Mouse (Mus musculus): ENCODE results near the gene Efcab7. TPM values are rescaled to one million over a fixed set of nuclear protein-coding genes. Genes with fewer than 3 reads are reported as not detected.
A peak's percentile ranks its signal among the peaks of the same experiment; 100 is the strongest.

The Efcab7 gene
- total RNA-seq, 2 experiments from 2014 or later = 9.4 to 11.6 TPM

GRCm38 (mm10) chr4:99941655-99942414 lies 112.8 kb downstream of the Efcab7 start:
- intact Hi-C loops (cut with DNase I) = no loop called here
- DNase-seq = peak; percentile 29

DNA sequence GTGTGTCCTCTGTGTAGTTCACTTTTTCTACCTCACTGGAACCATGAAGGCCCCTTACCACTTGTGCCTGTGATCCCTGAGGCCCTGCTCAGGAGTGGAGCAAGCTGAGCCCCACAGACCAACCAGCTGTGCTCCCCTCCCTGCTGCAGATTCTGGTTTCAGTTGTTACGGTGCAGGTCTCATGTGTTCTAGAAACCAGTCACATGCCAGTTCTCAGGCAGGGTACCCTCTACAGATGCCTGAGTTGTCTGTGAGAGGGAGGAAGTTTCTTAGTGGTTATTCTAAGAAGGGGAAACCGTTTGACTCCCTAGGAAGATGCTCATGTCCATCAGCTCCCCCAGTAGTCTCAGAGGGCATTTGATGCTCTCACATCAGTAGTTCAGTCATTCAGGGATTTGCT lies 115.6 kb downstream of the Efcab7 start:
- DNase-seq = no peak
- intact Hi-C loops (cut with DNase I) = loop anchor here (5.0 kb wide), 1 partner anchor 593 kb away; no protein-coding TSS in a partner anchor

DNA sequence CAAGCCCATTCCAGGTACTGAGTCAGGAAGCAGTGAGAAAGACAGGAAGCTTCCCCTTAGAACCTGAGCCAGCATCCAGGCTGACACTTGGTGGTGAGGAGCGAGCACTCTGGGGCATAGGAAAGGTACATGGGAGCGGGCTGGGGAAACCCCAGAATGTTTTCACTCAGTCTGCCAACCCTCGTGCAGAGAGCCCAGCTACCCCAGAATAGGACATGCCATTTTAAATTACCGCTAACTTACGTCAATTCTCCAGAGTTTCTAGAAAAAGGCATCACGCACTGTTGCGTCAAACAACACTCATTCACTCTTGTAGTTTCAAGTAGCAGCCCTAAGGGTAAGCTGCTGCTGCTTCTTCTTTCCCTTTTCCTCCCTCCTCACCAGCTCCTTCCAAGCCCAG lies 116.0 kb downstream of the Efcab7 start:
- DNase-seq = no peak
- intact Hi-C loops (cut with DNase I) = loop anchor here (5.0 kb wide), 1 partner anchor 592 kb away; no protein-coding TSS in a partner anchor

- intact Hi-C loops (cut with DNase I) = loop anchor here (5.0 kb wide), 1 partner anchor 591 kb away; no protein-coding TSS in a partner anchor
These were observed 117.5 kb downstream of the Efcab7 start for GRCm38 (mm10) chr4:99946516-99946915.

GRCm38 (mm10) chr4:99947192-99947591 lies 118.2 kb downstream of the Efcab7 start:
- intact Hi-C loops (cut with DNase I) = loop anchor here (5.0 kb wide), 1 partner anchor 590 kb away; no protein-coding TSS in a partner anchor
- DNase-seq = no peak

More at GRCm38 (mm10) chr4:99946516-99946915, 117.5 kb downstream of the Efcab7 start:
- DNase-seq = no peak

GRCm38 (mm10) chr4:99947896-99948295 lies 118.9 kb downstream of the Efcab7 start:
- no peak for DNase-seq
- intact Hi-C loops (cut with DNase I) = loop anchor here (5.0 kb wide), 1 partner anchor 589 kb away; no protein-coding TSS in a partner anchor

- DNase-seq = no peak
- intact Hi-C loops (cut with DNase I) = no loop called here
These were observed 124.9 kb downstream of the Efcab7 start for GRCm38 (mm10) chr4:99953904-99954303.

GRCm38 (mm10) chr4:99955396-99955795 lies 126.4 kb downstream of the Efcab7 start:
- DNase-seq = peak; percentile 27
- intact Hi-C loops (cut with DNase I) = no loop called here

- no peak for DNase-seq
- intact Hi-C loops (cut with DNase I) = no loop called here
These were observed 128.2 kb downstream of the Efcab7 start for GRCm38 (mm10) chr4:99957186-99957585.

GRCm38 (mm10) chr4:99958084-99958815 lies 129.3 kb downstream of the Efcab7 start:
- no peak for DNase-seq
- intact Hi-C loops (cut with DNase I) = no loop called here

DNA sequence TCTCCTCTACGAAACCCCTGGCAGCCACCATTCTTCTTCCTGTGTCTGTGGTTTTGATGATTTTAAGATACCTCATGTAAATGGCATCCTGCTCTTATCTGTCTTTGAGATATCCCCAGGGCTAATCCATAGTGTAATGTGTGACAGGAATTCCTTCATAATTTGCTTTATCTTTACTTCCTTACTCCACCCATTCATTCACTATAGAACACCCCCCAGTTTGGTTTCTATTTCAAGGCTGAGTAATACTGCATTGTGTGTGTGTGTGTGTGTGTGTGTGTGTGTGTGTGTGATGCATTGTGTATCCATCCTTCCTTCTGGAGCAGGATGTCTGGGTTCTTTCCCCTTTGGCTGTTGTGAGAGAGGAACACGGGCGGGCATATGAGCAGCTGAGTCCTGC lies 130.3 kb downstream of the Efcab7 start:
- intact Hi-C loops (cut with DNase I) = no loop called here
- DNase-seq = no peak

Other genes with a start within 250 kb of the Efcab7 start
- not detected for gene Foxd3, start 172.9 kb upstream of the Efcab7 start, total RNA-seq (2021)
- 10 to 100 TPM; 13.1 to 13.5 TPM for gene Alg6, start 113.5 kb upstream of the Efcab7 start, total RNA-seq (2021)
- 10 to 100 TPM; 32.5 to 40.5 TPM for gene Pgm1, start 100.2 kb downstream of the Efcab7 start, total RNA-seq (2021)
- 1 to 10 TPM; 4.1 to 4.5 TPM for gene Itgb3bp, start 100.6 kb downstream of the Efcab7 start, total RNA-seq (2021)

All from left cerebral cortex, postnatal 4 days (tissue).